Mouse (Mus musculus) A20 (cell line): ENCODE measurements around the gene Oxsm.
A peak's percentile ranks its signal among the peaks of the same experiment; 100 is the strongest.

ENCODE experiments used
- DNase-seq: peaks from one replicate; pipeline ENCODE4 v3.0.0-alpha.2; 2011; ENCODE audit warnings: low read depth, low spot score

Gene Oxsm

GRCm38 (mm10) chr14:16249171-16249874, at the start of gene Oxsm, which contains the start of gene Ngly1:
Gene Oxsm, minus strand, starts transcription at chr14:16249808.
Gene Ngly1, plus strand, starts transcription at chr14:16249280.
- DNase-seq: peak; percentile 94

DNA sequence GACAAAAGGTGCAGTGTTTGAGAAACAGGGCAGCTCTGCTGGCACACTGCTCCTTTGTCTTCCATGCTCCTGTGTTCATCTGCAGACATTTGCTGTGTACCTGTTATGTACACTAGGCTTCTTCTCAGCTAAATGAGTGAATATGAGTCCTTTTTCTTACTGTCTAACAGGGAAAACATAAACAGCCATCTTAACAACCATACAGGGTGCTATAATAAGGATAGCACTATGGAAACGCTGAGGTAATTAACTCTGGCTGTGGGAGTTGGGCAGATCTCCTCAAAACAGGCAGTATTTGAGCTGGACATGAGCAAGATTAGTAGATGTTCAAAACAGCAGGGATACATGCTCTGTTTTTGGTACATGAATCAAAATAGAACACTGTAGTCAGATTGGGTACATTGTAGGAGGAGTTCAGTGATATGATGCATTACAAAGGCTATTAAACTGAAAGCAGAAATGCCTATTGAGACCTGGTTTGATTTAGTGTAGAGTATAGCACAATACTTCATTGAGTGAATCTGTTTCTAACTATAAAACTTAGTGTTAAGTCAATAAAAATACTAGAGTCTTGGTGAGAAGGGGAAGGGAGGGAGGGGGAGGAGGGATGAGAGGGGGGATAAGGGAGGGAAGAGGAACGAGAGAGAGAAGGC, 47.3 kb upstream of the Oxsm start:
- DNase-seq: no peak

- no peak for DNase-seq
These were observed 44.3 kb upstream of the Oxsm start for GRCm38 (mm10) chr14:16293921-16294320.

GRCm38 (mm10) chr14:16293015-16293414, 43.4 kb upstream of the Oxsm start:
- no peak for DNase-seq

DNA sequence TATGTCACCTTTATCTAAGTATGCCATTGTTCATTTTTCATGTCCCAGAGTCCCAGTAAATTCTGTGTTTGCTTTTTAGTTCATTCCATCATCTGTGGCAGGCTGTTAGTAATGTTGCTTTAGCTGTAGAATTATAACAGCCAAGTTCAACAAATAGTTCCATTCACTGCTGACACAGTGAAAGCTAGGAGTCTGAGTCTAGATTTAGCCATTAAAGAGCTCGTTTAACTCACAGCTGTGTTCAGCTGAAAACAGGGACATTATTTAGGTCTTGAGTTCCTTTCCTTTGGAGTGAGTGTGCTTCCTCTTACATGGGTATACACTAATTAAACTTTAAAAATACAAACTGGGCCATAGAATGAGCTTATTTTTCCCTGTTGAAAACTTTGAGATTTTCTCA, 42.8 kb upstream of the Oxsm start:
- no peak for DNase-seq

GRCm38 (mm10) chr14:16283966-16284365, 34.4 kb upstream of the Oxsm start:
- no peak for DNase-seq

GRCm38 (mm10) chr14:16279196-16279595, 29.6 kb upstream of the Oxsm start:
- no peak for DNase-seq

DNA sequence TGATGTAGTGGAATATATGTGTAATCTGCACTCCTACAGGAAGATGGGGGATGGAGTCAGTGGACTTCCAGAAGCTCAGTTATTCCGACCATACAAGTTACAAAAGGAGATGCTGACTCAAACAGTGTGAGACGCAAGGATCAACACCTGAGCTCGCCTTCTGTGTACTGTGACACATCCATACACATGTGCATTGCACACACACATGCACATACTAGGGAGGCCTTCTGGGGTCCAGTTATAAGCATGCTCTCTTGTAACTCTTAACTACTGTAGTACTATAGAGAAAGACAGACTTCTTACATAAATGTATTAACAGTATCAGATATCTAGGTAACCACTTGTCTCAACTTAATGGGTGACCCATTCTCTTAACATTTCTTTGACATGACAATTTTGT, 24.1 kb upstream of the Oxsm start:
- DNase-seq: no peak

DNA sequence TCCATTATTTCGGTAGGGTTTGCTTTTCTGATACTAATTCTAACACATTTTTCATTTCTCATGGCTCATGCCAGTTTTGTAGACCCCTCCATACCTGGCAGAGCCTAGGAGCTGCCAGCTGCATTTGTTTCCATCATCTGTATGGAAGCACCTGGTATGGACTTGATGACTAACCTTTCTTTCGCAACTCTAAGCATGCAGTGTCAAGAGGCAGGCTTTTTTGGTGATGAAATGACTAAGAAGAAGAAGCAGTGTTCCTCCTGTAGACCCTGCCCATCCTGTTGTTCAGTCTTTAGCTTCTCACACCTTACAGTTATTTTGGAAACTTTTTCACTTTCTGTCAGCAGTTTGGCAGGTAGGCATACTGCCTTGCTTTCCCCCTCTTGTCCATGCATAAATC, 20.2 kb upstream of the Oxsm start:
- no peak for DNase-seq

DNA sequence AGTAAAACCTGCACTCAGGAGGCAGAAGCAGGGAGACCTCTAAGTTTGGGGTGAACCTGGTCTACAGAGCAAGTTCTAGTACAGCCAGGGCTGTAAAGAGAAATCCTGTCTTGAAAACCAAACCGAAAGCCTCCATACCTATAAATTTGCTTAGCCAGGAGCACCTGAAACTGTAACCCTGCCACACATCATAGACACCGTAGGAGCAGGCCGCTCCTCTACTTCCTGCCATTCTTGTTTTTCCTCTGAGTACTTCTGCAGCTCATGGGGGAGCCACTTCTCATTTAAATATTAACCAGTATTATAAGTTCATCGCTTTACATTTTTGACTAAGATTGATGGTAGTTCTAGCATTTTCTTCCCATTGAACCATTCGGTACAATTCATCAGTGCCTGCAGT, 17.4 kb upstream of the Oxsm start:
- DNase-seq: no peak

GRCm38 (mm10) chr14:16261869-16262268, 12.3 kb upstream of the Oxsm start:
- DNase-seq: no peak

GRCm38 (mm10) chr14:16260541-16260940, 10.9 kb upstream of the Oxsm start:
- DNase-seq: no peak

DNA sequence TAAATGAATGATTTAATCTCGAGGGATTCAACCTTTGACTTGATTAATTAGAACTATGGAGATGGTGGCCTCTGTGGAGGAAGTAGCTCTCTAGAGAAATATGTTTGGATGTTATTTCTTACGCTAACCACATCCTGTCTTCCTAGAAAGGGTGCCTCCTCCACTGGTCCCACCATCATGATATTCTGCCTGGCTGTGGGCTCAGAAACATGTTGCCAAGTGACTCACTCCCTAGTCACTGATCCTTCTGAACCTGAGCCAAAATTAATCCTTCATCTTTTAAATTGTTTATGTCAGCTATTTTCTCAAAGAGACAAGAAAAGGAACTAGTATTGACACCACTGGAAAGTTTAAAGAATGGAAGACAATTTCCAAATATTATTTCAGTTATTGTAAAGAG, 6.6 kb upstream of the Oxsm start:
- DNase-seq: no peak

GRCm38 (mm10) chr14:16255745-16256144, 6.1 kb upstream of the Oxsm start:
- no peak for DNase-seq

GRCm38 (mm10) chr14:16250099-16250498, 491 bp upstream of the Oxsm start:
- DNase-seq: no peak

- no peak for DNase-seq
These were observed 928 bp downstream of the Oxsm start for GRCm38 (mm10) chr14:16248603-16249157.

DNA sequence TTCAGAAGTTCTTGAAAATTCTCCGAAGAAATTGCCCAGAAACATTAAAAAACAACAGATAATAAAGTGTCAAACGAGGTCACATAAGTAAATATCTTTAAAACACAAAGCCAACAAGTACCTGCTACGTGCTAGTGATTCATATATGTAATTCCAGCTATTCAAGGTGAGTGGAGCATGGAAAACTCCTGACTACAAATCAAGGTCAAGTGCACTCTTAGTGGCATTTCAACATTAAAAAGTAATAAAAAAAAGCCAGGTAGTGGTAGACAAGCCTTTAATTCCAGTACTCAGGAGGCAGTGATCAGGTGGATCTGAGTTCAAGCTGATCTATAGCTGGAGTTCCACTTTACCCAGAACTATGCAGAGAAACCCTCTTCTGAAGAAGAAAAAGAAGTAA, 1.5 kb downstream of the Oxsm start:
- DNase-seq: no peak

- DNase-seq: no peak
These were observed 3.2 kb downstream of the Oxsm start for GRCm38 (mm10) chr14:16246340-16246912.

DNA sequence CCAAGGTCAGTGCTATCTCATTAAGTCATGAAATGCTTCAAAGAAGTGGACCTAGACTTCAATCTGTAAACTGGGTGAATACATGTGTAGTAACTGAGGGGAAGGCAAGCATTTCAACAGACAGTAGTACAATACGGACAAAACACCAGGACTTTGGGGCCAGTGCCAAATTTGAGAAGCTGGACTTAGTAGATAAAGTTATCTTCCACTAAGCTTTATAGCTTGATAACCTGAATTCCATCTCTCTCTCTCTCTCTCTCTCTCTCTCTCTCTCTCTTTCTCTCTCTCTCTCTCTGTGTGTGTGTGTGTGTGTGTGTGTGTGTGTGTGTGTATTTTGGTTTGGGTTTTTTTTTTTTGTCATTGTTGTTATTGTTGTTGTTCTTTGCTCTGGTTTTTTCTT, 4.5 kb downstream of the Oxsm start:
- DNase-seq: no peak

- DNase-seq: no peak
These were observed 5.2 kb downstream of the Oxsm start for GRCm38 (mm10) chr14:16244370-16244769.

DNA sequence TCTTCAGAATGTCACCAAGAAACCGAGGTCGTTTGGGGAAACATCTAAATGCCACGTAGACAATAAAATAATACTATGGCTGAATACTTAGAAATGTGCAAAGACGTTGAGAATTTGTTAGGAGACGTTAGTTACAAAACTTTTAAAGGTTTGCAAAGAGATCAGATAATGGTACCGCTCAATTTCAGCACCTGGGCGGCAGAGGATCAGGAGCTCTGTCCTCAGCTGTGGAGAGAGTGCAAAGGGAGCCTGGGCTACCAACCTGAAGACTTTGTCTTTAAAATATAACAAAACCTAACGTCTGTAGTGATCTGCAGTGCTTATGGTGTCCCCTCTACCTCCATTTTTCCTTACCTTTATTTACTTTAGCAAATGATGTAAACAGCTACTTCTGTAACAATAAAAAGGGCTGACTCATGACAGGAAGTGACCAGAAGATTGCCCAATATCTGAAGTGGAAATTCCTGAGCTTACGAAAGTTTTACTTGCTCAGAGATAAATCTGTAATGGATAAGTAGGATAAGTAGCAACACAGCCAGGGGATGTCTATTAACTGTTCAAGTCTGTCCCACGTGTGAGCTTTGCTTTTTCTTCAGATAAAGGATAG, 5.9 kb downstream of the Oxsm start:
- DNase-seq: no peak

DNA sequence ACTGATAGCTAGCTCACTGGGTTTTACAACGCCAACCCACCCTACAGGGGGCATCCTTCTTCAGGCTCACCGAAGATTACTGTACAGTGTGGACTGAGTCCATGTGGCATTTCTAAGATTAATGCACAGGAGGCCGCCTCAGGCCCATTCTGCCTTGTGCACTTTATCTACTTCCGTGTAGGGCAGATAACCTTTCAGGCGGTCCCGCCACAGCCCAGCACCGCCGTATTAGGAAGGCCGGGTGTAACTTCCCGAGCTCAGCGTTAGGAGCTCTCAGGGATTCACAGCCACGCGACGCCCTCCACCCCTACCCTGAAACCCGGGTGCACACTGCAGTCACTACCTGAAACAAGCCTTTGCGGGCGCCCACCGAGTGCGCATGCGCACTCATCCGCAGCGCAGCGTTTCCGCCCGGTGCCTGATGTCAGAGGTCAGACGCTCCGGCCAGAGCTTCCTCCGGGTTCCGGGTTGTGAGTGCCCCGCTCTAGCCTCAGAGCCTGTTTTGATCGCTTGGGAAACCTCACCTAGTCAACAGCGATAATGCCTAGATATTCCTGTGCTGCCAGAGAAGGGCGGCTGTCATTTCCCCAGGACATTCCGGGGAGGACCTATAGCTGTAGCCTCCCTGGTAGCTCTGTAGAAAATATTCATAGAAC, 6.5 kb downstream of the Oxsm start:
- DNase-seq: peak; percentile 95
